Mouse (Mus musculus) neural tube, embryonic 15.5 days (tissue): Measurements from ENCODE around the gene Ankar. TPM values are rescaled to one million over a fixed set of nuclear protein-coding genes. Genes with fewer than 3 reads are reported as not detected.
A peak's percentile ranks its signal among the peaks of the same experiment; 100 is the strongest.

Experiments used
- ATAC-seq: fragments of 200-750 bp; cut with Nextera tagmentation; 2 replicates; pipeline ENCODE4 v1.8.0; 2017; ENCODE audit warnings: mild to moderate bottlenecking, moderate TSS enrichment, moderate library complexity; ENCODE audit not compliant: low FRiP score
- H3K27ac ChIP-seq: fragments of 300-500 bp; sonication (generic); replicated peaks from 2 replicates; pipeline ENCODE4 v1.5.1; 2015; ENCODE audit warnings: mild to moderate bottlenecking, inconsistent platforms
- H3K27me3 ChIP-seq: fragments of 300-500 bp; sonication (generic); replicated peaks from 2 replicates; pipeline ENCODE4 v1.6.1; 2015; ENCODE audit warnings: inconsistent platforms
- H3K36me3 ChIP-seq: fragments of 300-500 bp; sonication (generic); 2 replicates; pipeline ENCODE4 v1.6.1; 2015; ENCODE audit warnings: inconsistent platforms
- H3K4me1 ChIP-seq: fragments of 300-500 bp; sonication (generic); 2 replicates; pipeline ENCODE4 v1.6.1; 2015; ENCODE audit warnings: inconsistent platforms
- H3K4me2 ChIP-seq: fragments of 300-500 bp; sonication (generic); 2 replicates; pipeline ENCODE4 v1.6.1; 2015; ENCODE audit warnings: inconsistent platforms, mild to moderate bottlenecking, moderate library complexity
- H3K4me3 ChIP-seq: fragments of 300-500 bp; sonication (generic); replicated peaks from 2 replicates; pipeline ENCODE4 v1.5.1; 2015; ENCODE audit warnings: mild to moderate bottlenecking, inconsistent platforms
- H3K9ac ChIP-seq: fragments of 300-500 bp; sonication (generic); replicated peaks from 2 replicates; pipeline ENCODE4 v1.6.1; 2015; ENCODE audit warnings: mild to moderate bottlenecking, inconsistent platforms
- H3K9me3 ChIP-seq: fragments of 300-500 bp; sonication (generic); replicated peaks from 2 replicates; pipeline ENCODE4 v1.6.1; 2016; ENCODE audit warnings: inconsistent platforms
- WGBS: fragments of 180-500 bp; shearing (Covaris S2); methylation state at CpG from one replicate; pipeline ENCODE4 v1.1.7; 2015; ENCODE audit warnings: mixed read lengths; 5-methylcytosine and 5-hydroxymethylcytosine counted together
- polyA plus RNA-seq: library from polyadenylated mRNA; unstranded; fragments of >200 nt; fragmentation: Nextera tagmentation; extraction: Ambion mirVana; gene quantifications from 2 replicates; pipeline ENCODE4 v1.2.1, GENCODE M21; 2015

Gene Ankar
- polyA plus RNA-seq, 1 experiment from 2014 or later = not detected

- Histone ChIP-seq H3K27me3 (no peaks in the 10 kb centered on the region), H3K36me3 (peaks cover 28% of the 10 kb centered on the region), H3K4me3 (peak within 1 kb of the TSS; percentile 71), H3K4me1 (peaks cover 24% of the 10 kb centered on the region), H3K9me3 (no peaks in the 10 kb centered on the region), H3K27ac (peak within 1 kb of the TSS; percentile 90), H3K4me2 (peak within 1 kb of the TSS; percentile 75), H3K9ac (peak within 1 kb of the TSS; percentile 80)
- ATAC-seq = peak; percentile 95
- WGBS = 3% methylated on average over 68 of the region's 68 CpGs
Observed at GRCm38 (mm10) chr1:72710753-72711653, 10.6 kb upstream of the Ankar start, which contains the start of gene Rpl37a. Rpl37a (plus strand) TSS chr1:72711290.

- 75% methylated on average over 4 of the region's 4 CpGs for WGBS
- Histone ChIP-seq H3K9ac (no peak overlapping the region), H3K4me3 (no peak overlapping the region), H3K27ac (no peak overlapping the region), H3K36me3 (no peaks in the 10 kb centered on the region), H3K4me1 (peaks cover 6% of the 10 kb centered on the region), H3K4me2 (no peak overlapping the region), H3K27me3 (no peaks in the 10 kb centered on the region), H3K9me3 (no peaks in the 10 kb centered on the region)
- no peak for ATAC-seq
Observed at GRCm38 (mm10) chr1:72707525-72707924, 7.1 kb upstream of the Ankar start.

GRCm38 (mm10) chr1:72698651-72699050 lies 1.7 kb downstream of the Ankar start:
- 50% methylated on average over 4 of the region's 4 CpGs for WGBS
- Histone ChIP-seq H3K27me3 (no peaks in the 10 kb centered on the region), H3K4me2 (no peak overlapping the region), H3K9ac (no peak overlapping the region), H3K36me3 (no peaks in the 10 kb centered on the region), H3K4me3 (no peak overlapping the region), H3K27ac (no peak overlapping the region), H3K4me1 (no peaks in the 10 kb centered on the region), H3K9me3 (no peaks in the 10 kb centered on the region)
- ATAC-seq = no peak

- Histone ChIP-seq H3K27ac (no peak overlapping the region), H3K4me3 (no peak overlapping the region), H3K9ac (no peak overlapping the region), H3K27me3 (no peaks in the 10 kb centered on the region), H3K4me2 (no peak overlapping the region), H3K9me3 (no peaks in the 10 kb centered on the region), H3K36me3 (no peaks in the 10 kb centered on the region), H3K4me1 (no peaks in the 10 kb centered on the region)
- WGBS = 46% methylated on average over 3 of the region's 3 CpGs
- no peak for ATAC-seq
Observed at GRCm38 (mm10) chr1:72696256-72696655, 4.1 kb downstream of the Ankar start.

GRCm38 (mm10) chr1:72673070-72673469 lies 27.3 kb downstream of the Ankar start:
- Histone ChIP-seq H3K9ac (no peak overlapping the region), H3K9me3 (no peaks in the 10 kb centered on the region), H3K36me3 (no peaks in the 10 kb centered on the region), H3K4me3 (no peak overlapping the region), H3K27ac (no peak overlapping the region), H3K4me1 (no peaks in the 10 kb centered on the region), H3K27me3 (no peaks in the 10 kb centered on the region), H3K4me2 (no peak overlapping the region)
- WGBS = 60% methylated on average over 3 of the region's 3 CpGs
- ATAC-seq = no peak

GRCm38 (mm10) chr1:72640658-72641410 lies 59.5 kb downstream of the Ankar start:
- Histone ChIP-seq H3K4me2 (peak overlapping the region; percentile 67), H3K9ac (no peak overlapping the region), H3K27me3 (no peaks in the 10 kb centered on the region), H3K9me3 (no peaks in the 10 kb centered on the region), H3K36me3 (no peaks in the 10 kb centered on the region), H3K4me3 (peak overlapping the region; percentile 38), H3K27ac (peak overlapping the region; percentile 68; the same call in 1 of the 2 replicates), H3K4me1 (0 out of 2 replicates have a peak, but pooled peaks cover 3% of the 10 kb centered on the region)
- peak; percentile 89 for ATAC-seq
- 40% methylated on average over 49 of the region's 49 CpGs for WGBS

GRCm38 (mm10) chr1:72635221-72635620 lies 65.2 kb downstream of the Ankar start:
- Histone ChIP-seq H3K27me3 (no peaks in the 10 kb centered on the region), H3K4me3 (no peak overlapping the region), H3K4me1 (no peaks in the 10 kb centered on the region), H3K36me3 (peaks cover 39% of the 10 kb centered on the region), H3K9me3 (no peaks in the 10 kb centered on the region), H3K9ac (no peak overlapping the region), H3K27ac (no peak overlapping the region), H3K4me2 (no peak overlapping the region)
- WGBS = 24% methylated on average over 5 of the region's 5 CpGs
- ATAC-seq = no peak

- H3K9me3 ChIP-seq = no peaks in the 10 kb centered on the region
- H3K4me1 ChIP-seq = peaks cover 6% of the 10 kb centered on the region; the same call in 1 of the 2 replicates
- no peak overlapping the region for H3K27ac ChIP-seq
- no peak overlapping the region for H3K9ac ChIP-seq
- no peak for ATAC-seq
- H3K27me3 ChIP-seq = no peaks in the 10 kb centered on the region
- H3K4me3 ChIP-seq = no peak overlapping the region
- H3K36me3 ChIP-seq = peaks cover 69% of the 10 kb centered on the region
- no peak overlapping the region for H3K4me2 ChIP-seq
- 86% methylated on average over 6 of the region's 6 CpGs for WGBS
Observed at GRCm38 (mm10) chr1:72612172-72612571, 88.2 kb downstream of the Ankar start.

GRCm38 (mm10) chr1:72609887-72610877 lies 90.2 kb downstream of the Ankar start:
- WGBS = 61% methylated on average over 23 of the region's 23 CpGs
- Histone ChIP-seq H3K27me3 (no peaks in the 10 kb centered on the region), H3K4me1 (peaks cover 6% of the 10 kb centered on the region; the same call in 1 of the 2 replicates), H3K27ac (0 out of 2 replicates have a peak overlapping the region, but pooled peaks have one; percentile 48), H3K9me3 (no peaks in the 10 kb centered on the region), H3K9ac (no peak overlapping the region), H3K4me2 (no peak overlapping the region), H3K36me3 (peaks cover 60% of the 10 kb centered on the region), H3K4me3 (no peak overlapping the region)
- peak; percentile 32; the same call in 1 of the 2 replicates for ATAC-seq

GRCm38 (mm10) chr1:72609129-72609528 lies 91.2 kb downstream of the Ankar start:
- Histone ChIP-seq H3K4me1 (peaks cover 6% of the 10 kb centered on the region; the same call in 1 of the 2 replicates), H3K36me3 (peaks cover 52% of the 10 kb centered on the region), H3K27me3 (no peaks in the 10 kb centered on the region), H3K9me3 (no peaks in the 10 kb centered on the region), H3K4me2 (no peak overlapping the region), H3K4me3 (no peak overlapping the region), H3K27ac (no peak overlapping the region), H3K9ac (no peak overlapping the region)
- 71% methylated on average over 10 of the region's 10 CpGs for WGBS
- no peak for ATAC-seq
